Mouse (Mus musculus) stomach, embryonic 15.5 days (tissue): ENCODE measurements around the gene Coa4. TPM values are rescaled to one million over a fixed set of nuclear protein-coding genes. Genes with fewer than 3 reads are reported as not detected.

ENCODE experiments used
- ATAC-seq: fragments of 200-750 bp; cut with Nextera tagmentation; 2 replicates; pipeline ENCODE4 v1.8.0; 2017; ENCODE audit warnings: low read depth, moderate number of reproducible peaks, moderate TSS enrichment; ENCODE audit not compliant: insufficient read depth, low FRiP score
- H3K27ac ChIP-seq: fragments of 300-500 bp; sonication (generic); 2 replicates; pipeline ENCODE4 v1.5.1; 2015; ENCODE audit warnings: mild to moderate bottlenecking, inconsistent platforms
- H3K27me3 ChIP-seq: fragments of 300-500 bp; sonication (generic); replicated peaks from 2 replicates; pipeline ENCODE4 v1.6.1; 2015; ENCODE audit warnings: inconsistent platforms
- H3K36me3 ChIP-seq: fragments of 300-500 bp; sonication (generic); 2 replicates; pipeline ENCODE4 v1.6.1; 2015; ENCODE audit warnings: inconsistent platforms
- H3K4me1 ChIP-seq: fragments of 300-500 bp; sonication (generic); 2 replicates; pipeline ENCODE4 v1.6.1; 2015; ENCODE audit warnings: inconsistent platforms
- H3K4me2 ChIP-seq: fragments of 300-500 bp; sonication (generic); 2 replicates; pipeline ENCODE4 v1.6.1; 2015; ENCODE audit warnings: mild to moderate bottlenecking, inconsistent platforms
- H3K4me3 ChIP-seq: fragments of 300-500 bp; sonication (generic); replicated peaks from 2 replicates; pipeline ENCODE4 v1.5.1; 2015; ENCODE audit warnings: inconsistent platforms
- H3K9ac ChIP-seq: fragments of 300-500 bp; sonication (generic); 2 replicates; pipeline ENCODE4 v1.6.1; 2015; ENCODE audit warnings: inconsistent platforms
- H3K9me3 ChIP-seq: fragments of 300-500 bp; sonication (generic); 2 replicates; pipeline ENCODE4 v1.6.1; 2016; ENCODE audit warnings: inconsistent platforms
- WGBS: fragments of 180-500 bp; shearing (Covaris S2); methylation state at CpG from one replicate; pipeline ENCODE4 v1.1.7; 2015; 5-methylcytosine and 5-hydroxymethylcytosine counted together
- polyA plus RNA-seq: library from polyadenylated mRNA; unstranded; fragments of >200 nt; fragmentation: Nextera tagmentation; extraction: Ambion mirVana; gene quantifications from 2 replicates; pipeline ENCODE4 v1.2.1, GENCODE M21; 2015

The Coa4 gene
- 31.5 and 32.7 TPM in 2 replicates for polyA plus RNA-seq

DNA sequence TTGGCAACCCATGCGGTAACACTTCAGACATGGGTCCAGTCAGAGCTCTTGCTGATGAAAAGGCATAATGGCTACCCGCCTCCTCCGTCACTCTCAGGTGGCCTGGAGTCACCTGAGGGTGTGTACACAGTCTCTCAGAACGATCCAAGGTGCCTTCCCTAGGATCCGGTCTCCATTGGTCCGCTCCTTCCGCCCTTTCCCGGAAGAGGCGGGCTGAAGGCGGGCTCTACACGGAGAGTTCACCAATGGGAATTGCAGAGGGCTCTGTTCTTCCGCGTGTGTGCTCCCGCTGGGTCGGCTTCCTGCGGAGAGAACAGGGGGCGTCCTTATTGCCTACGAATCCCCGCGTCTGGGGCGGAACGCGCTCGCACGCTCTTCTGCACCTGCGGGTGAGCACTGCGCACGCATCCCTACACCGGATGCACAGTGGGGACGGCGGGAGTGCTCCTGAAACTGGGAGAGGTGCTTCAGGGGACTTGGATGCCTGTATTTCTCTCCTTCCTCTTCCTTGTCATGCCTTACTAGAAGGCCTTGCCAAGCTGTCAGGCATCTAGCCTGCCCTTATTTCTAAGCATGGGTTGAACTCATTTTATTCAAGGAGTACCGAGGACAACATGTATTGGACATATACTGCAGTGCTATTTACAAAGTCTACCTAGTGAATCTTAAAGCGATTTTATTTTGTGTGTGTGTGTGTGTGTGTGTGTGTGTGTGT lies at the start of gene Coa4:
Coa4 (plus strand) TSS at position 268 of the 715 bp plus-strand sequence.
- no peaks in the 10 kb centered on the region for H3K9me3 ChIP-seq
- ATAC-seq = peak; percentile 99
- WGBS = under 1% methylated on average over 33 of the region's 33 CpGs
- peaks cover 18% of the 10 kb centered on the region for H3K36me3 ChIP-seq
- H3K27ac ChIP-seq = peak within 1 kb of the TSS; percentile 93
- H3K4me2 ChIP-seq = peak within 1 kb of the TSS; percentile 58
- peaks cover 9% of the 10 kb centered on the region; the same call in 1 of the 2 replicates for H3K4me1 ChIP-seq
- H3K27me3 ChIP-seq = no peaks in the 10 kb centered on the region
- peak within 1 kb of the TSS; percentile 79 for H3K4me3 ChIP-seq
- H3K9ac ChIP-seq = peak within 1 kb of the TSS; percentile 76

DNA sequence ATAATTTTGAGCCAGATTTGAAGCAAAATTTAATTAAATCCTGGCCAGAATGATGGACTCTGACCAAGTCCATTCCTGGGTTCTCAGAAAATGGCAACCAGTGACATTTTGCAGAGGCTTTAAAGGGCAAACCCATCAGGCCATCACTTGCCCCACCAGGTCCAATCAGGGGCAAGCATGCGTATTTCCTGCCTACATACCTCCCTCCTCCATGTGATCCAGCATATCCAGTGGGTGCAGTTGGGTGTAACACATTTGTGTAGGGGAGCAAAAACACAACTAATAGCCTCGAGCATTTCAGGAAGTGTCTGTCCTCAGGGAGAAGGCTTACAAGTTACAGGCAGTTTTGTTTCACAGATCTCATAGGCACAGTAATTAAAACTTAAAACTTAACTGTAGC lies 49.6 kb upstream of the Coa4 start:
- ATAC-seq = no peak
- WGBS = 65% methylated on average over 2 of the region's 2 CpGs

DNA sequence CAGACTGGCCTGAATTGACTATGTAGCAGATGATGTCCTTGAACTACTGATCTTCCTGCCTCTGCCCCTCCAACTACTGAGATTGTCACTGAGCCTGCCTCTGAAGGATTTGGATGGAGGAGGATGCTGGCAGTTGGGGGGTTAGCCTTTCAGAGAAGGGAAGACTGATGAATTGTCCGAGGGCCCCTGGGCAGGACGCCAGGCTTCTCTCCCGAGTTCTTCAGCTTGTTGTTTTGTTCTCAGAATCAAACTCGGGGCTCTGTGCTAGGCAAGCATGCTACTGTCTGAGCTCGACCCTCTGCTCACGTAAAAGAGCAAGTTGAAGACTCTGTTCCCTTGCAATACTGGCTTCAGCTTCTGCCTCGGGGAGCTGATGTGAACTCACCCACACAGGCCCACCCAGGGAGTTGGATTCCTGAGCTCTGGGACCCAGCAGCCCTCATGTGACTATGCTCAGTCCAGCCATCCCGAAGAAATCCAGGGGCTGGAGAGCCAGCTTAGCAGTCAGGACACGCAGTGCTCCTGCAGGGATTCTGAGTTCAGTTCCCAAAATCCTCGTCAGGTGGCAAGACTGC lies 48.3 kb upstream of the Coa4 start:
- no peaks in the 10 kb centered on the region for H3K36me3 ChIP-seq
- peak overlapping the region; percentile 38; the same call in 1 of the 2 replicates for H3K27ac ChIP-seq
- H3K9ac ChIP-seq = no peak overlapping the region
- H3K27me3 ChIP-seq = no peaks in the 10 kb centered on the region
- WGBS = 28% methylated on average over 10 of the region's 10 CpGs
- no peak overlapping the region for H3K4me3 ChIP-seq
- H3K4me2 ChIP-seq = peak overlapping the region; percentile 19; the same call in 1 of the 2 replicates
- no peaks in the 10 kb centered on the region for H3K9me3 ChIP-seq
- H3K4me1 ChIP-seq = peaks cover 20% of the 10 kb centered on the region
- ATAC-seq = no peak

More for the DNA sequence above, 49.6 kb upstream of the Coa4 start:
- Histone ChIP-seq H3K27ac (no peak overlapping the region), H3K9ac (no peak overlapping the region), H3K4me2 (no peak overlapping the region), H3K36me3 (no peaks in the 10 kb centered on the region), H3K4me3 (no peak overlapping the region), H3K4me1 (peaks cover 11% of the 10 kb centered on the region), H3K9me3 (no peaks in the 10 kb centered on the region), H3K27me3 (no peaks in the 10 kb centered on the region)

DNA sequence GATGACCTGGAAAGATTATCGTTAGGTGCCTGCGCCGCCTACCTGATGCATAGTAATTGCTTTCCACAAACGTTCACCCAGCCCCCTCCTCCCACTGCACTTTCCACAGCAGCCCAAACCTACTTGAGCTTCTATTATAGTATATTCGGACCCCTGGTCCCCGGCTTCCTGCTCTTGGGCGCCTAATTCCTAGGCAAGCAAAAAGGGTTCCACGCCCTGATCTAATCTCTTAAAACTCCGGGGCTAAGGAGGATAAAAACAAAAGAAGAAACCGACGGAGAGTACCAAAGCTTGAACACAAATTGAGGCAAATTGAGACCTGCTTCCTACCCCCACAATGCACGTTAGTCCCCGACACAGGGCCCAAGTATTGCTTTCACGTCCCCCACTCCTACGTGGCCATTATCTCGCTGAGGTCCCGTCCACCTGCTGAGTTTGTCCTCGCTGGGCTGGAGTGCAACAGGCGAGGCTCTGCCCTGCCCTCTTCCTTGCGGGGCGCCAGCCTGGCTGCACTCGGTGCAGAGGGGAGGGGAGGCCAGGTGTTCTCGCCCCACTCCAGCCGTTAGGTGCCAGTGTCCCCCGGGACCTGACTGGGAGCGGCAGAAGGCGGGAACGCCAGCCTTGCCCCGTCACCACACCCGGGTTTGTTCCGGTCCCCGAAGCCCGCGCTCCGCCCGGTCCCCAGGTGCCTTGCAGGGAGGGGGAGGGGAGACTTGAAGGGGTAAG lies 44.3 kb upstream of the Coa4 start:
- H3K27me3 ChIP-seq = no peaks in the 10 kb centered on the region
- peak; percentile 70 for ATAC-seq
- H3K4me3 ChIP-seq = peak overlapping the region; percentile 56
- peak overlapping the region; percentile 16 for H3K9ac ChIP-seq
- H3K4me1 ChIP-seq = peaks cover 52% of the 10 kb centered on the region
- no peaks in the 10 kb centered on the region for H3K9me3 ChIP-seq
- peak overlapping the region; percentile 96 for H3K4me2 ChIP-seq
- peaks cover 12% of the 10 kb centered on the region; the same call in 1 of the 2 replicates for H3K36me3 ChIP-seq
- H3K27ac ChIP-seq = peak overlapping the region; percentile 85
- WGBS = 3% methylated on average over 36 of the region's 36 CpGs

DNA sequence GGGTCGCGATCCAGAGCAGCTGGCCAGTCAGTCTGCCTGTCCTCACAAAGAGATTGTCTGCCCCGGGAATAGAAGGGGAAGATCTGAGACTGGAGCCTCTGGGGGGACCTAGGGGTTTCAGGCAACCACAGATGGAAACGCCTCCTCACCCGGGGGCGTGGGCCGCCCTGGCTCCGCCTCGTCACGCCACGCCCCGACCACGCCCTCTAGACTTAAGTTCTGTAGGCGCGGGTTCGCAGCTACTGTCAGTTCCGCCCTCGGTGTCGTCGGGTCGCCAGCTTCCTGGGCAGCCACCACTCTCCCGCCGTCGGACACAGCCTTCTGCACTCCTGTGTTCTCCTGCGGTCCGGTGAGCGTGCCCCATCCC lies 43.8 kb upstream of the Coa4 start, which contains the start of gene Ucp2:
Ucp2 (plus strand) TSS at position 221 of the 367 bp plus-strand sequence.
- H3K9ac ChIP-seq = peak within 1 kb of the TSS; percentile 17
- peak within 1 kb of the TSS; percentile 96 for H3K4me2 ChIP-seq
- peak within 1 kb of the TSS; percentile 85 for H3K27ac ChIP-seq
- peak; percentile 82 for ATAC-seq
- H3K4me3 ChIP-seq = peak within 1 kb of the TSS; percentile 56
- WGBS = under 1% methylated on average over 27 of the region's 27 CpGs
- H3K4me1 ChIP-seq = peaks cover 51% of the 10 kb centered on the region
- H3K27me3 ChIP-seq = no peaks in the 10 kb centered on the region
- peaks cover 14% of the 10 kb centered on the region for H3K36me3 ChIP-seq
- H3K9me3 ChIP-seq = no peaks in the 10 kb centered on the region

DNA sequence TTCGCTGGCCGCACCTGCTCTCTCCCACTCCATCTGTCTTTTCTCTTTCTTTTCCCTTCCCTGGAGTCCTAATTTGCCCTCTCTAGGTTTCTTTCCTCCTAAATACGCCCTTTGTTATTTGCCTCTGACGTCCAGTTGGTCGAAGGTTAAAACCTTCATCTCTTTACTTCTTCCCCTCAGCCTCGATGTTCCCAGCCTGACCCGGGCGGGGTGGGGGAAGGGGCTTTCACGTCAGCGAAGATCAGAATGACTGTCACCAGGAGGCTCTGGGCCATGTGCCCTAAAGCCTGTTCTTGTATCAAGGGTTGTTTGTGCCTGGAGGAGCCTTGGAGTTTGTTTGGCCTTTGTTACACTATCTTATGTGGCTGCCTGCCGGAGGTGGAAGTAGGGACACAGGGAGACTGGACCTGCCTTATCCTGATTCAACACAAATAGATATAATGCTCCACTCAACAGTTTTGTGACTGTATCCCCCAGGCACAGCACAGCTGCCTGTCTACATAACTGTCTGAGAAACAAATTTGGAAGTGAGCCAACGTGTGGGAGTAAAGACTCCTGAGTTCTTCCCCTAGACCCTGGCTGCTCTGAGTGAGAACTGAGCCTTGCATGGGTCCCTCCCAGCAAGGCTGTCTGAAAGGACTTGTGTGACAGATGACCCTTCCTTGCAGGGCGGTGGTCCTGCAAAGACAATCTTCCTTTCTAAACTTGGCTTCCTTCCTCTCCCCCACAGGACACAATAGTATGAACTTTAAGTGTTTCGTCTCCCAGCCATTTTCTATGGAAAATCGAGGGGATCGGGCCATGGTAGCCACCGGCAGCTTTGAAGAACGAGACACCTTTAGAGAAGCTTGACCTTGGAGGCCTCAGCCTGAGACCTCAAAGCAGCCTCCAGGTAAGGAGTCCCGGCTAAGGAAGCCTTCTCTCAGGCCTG lies 43.1 kb upstream of the Coa4 start:
- H3K4me3 ChIP-seq = peak overlapping the region; percentile 56
- peaks cover 45% of the 10 kb centered on the region for H3K4me1 ChIP-seq
- no peaks in the 10 kb centered on the region for H3K27me3 ChIP-seq
- no peaks in the 10 kb centered on the region for H3K9me3 ChIP-seq
- 25% methylated on average over 19 of the region's 19 CpGs for WGBS
- H3K4me2 ChIP-seq = peak overlapping the region; percentile 96
- H3K27ac ChIP-seq = peak overlapping the region; percentile 85
- H3K36me3 ChIP-seq = peaks cover 20% of the 10 kb centered on the region
- ATAC-seq = no peak
- peak overlapping the region; percentile 17; the same call in 1 of the 2 replicates for H3K9ac ChIP-seq

DNA sequence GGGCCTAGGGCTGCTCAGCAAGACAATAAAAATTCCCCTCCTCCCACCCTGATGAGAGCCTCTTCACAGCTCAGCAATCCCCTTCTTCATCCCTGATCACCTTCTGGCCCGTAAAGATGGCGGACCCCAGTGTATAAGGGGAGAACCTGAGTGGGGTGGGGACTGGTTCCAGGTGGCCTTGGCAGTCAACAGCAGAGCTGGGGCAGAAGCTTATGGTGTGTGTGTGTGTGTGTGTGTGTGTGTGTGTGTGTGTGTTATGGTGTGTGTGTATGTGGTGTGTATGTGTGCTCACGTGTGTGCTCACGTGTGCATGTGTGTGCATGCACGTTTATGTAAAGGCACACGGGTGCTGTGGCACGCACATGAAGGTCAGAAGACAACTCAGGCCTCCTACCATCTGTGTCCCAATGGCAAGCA lies 42.4 kb upstream of the Coa4 start:
- peaks cover 43% of the 10 kb centered on the region for H3K4me1 ChIP-seq

DNA sequence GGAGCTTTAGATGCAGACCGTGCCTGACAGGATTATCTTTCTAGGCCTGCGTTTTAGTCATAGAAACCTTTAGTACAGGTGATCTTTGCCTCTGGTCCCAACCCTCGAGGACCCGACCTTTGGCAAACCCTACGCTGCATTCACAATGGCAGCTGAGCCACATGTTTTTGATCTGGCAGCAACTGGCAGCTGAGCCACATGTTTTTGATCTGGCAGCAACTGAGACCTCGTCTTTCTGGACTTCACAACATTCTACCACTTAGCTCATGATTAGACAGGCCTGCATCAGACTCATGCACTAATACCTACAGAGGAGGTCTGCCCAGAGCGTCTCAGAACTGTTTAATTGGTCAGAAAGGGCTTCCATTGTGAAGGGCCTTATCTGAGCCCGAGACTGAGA lies 41.8 kb upstream of the Coa4 start:
- Histone ChIP-seq H3K9ac (peak overlapping the region; percentile 10; the same call in 1 of the 2 replicates), H3K27me3 (no peaks in the 10 kb centered on the region), H3K36me3 (peaks cover 30% of the 10 kb centered on the region), H3K27ac (peak overlapping the region; percentile 85), H3K4me2 (peak overlapping the region; percentile 96), H3K4me1 (peaks cover 43% of the 10 kb centered on the region), H3K4me3 (peak overlapping the region; percentile 56), H3K9me3 (no peaks in the 10 kb centered on the region)
- ATAC-seq = no peak
- WGBS = 41% methylated on average over 8 of the region's 8 CpGs

More for the DNA sequence above, 42.4 kb upstream of the Coa4 start:
- Histone ChIP-seq H3K4me2 (peak overlapping the region; percentile 96), H3K9ac (peak overlapping the region; percentile 17; the same call in 1 of the 2 replicates), H3K27me3 (no peaks in the 10 kb centered on the region), H3K4me3 (peak overlapping the region; percentile 56), H3K36me3 (peaks cover 25% of the 10 kb centered on the region), H3K9me3 (no peaks in the 10 kb centered on the region), H3K27ac (peak overlapping the region; percentile 85)
- 74% methylated on average over 7 of the region's 7 CpGs for WGBS
- no peak for ATAC-seq

DNA sequence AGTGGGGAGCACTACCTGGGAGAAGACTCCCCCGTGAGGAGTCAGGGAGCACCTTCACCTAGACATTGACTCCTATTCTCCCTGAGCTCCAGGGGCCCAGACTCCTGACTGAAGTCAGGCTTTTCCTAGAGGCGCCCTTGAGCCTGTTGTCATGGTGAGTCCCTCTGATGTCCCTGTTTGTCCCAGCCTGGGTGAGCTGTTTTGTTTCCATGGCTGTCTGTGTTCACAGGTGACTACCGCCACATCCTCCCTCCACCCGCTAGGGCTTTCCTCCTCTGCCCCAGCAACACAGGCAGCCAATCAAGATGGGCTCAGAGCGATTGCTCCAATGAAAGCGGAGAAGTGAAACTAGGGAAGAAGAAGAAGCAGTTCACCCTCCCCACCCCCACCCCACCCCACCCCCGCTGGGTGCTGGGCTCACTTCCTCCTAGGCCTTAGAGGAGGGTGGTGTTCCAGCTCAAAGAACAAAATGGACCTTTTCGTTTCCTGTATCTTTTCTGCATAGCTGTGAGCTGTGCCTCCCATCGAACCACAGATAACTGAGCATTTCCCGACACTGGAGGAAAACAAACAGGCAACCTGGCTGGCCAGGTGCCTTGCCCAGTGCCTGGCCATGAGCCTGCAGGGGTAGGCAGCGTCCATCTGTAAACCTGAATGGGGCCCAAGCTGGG lies 41.2 kb upstream of the Coa4 start:
- Histone ChIP-seq H3K36me3 (peaks cover 30% of the 10 kb centered on the region), H3K9ac (peak overlapping the region; percentile 10; the same call in 1 of the 2 replicates), H3K4me2 (peak overlapping the region; percentile 96), H3K9me3 (no peaks in the 10 kb centered on the region), H3K27me3 (no peaks in the 10 kb centered on the region), H3K4me3 (peak overlapping the region; percentile 56), H3K4me1 (peaks cover 43% of the 10 kb centered on the region), H3K27ac (peak overlapping the region; percentile 85)
- ATAC-seq = peak; percentile 67
- WGBS = 28% methylated on average over 11 of the region's 11 CpGs

DNA sequence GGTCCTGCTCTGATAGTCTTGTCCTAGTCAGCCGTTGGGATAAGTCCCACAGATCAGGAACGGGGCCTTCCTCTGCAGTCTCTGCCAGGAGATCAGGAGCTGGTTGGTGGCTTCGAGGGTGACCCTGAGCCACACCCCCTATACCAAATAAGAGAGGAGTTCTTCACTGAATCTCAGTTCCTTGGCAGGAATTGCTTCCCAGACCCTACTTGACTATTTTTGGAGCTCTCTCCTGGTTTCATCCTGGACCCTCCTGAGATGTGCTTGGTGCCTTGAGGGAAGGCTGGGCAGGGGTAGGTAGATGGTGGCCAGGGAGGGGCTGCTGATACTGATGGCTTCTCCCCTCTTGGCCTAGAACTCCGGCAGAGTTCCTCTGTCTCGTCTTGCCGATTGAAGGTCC lies 40.5 kb upstream of the Coa4 start:
- no peaks in the 10 kb centered on the region for H3K27me3 ChIP-seq
- 68% methylated on average over 6 of the region's 6 CpGs for WGBS
- no peak for ATAC-seq
- H3K9me3 ChIP-seq = no peaks in the 10 kb centered on the region
- peak overlapping the region; percentile 96 for H3K4me2 ChIP-seq
- peaks cover 30% of the 10 kb centered on the region for H3K36me3 ChIP-seq
- peaks cover 43% of the 10 kb centered on the region for H3K4me1 ChIP-seq
- peak overlapping the region; percentile 56; the same call in 1 of the 2 replicates for H3K4me3 ChIP-seq
- H3K27ac ChIP-seq = no peak overlapping the region
- H3K9ac ChIP-seq = no peak overlapping the region
